Mouse (Mus musculus): Measurements from ENCODE around the gene Olfr629.

DNA sequence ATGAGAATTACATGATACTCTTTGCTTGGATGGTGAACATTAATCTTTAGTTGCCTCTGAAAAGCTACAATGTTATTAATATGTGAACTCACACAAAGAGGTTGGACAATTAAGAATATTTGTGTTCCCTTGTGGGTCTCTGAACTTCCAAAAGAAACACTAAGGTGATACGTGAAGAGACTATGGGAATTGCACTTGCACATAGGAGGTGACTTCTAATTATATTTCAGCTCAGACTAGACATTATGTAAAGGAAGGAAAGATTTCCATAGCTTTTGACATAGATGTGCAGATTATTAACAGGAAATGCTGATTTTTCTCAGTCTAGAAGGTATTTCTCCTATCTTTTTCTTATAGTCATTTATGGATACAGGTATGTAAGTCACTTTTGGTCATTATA, 14.7 kb downstream of the Olfr629 start, which contains the start of gene Olfr628:
- TF ChIP-seq CTCF (IDR thresholded peaks at IDR 0.05; ENCODE audit: borderline replicate concordance, control insufficient read depth, extremely low read depth, insufficient read depth, low read length, poor library complexity) (no peak), POLR2A (IDR thresholded peaks at IDR 0.05; ENCODE audit: control insufficient read depth, extremely low read depth, insufficient read depth, low read length, poor library complexity) (no peak)

All from thymus, adult 2 months (tissue).